Mouse (Mus musculus): Measurements from ENCODE around the gene Kcne3. TPM values are rescaled to one million over a fixed set of nuclear protein-coding genes. Genes with fewer than 3 reads are reported as not detected.

The Kcne3 gene
- polyA plus RNA-seq, 1 experiment from 2014 or later: 1.8 TPM

Other genes starting within 250 kb of the Kcne3 start
- 1.6 and 2.0 TPM in 2 replicates for gene Rnf169, start 196.1 kb upstream of the Kcne3 start, polyA plus RNA-seq (2015; fragmentation: Nextera tagmentation; extraction: Ambion mirVana)
- not detected in 2 replicates for gene Chrdl2, start 170.3 kb upstream of the Kcne3 start, polyA plus RNA-seq (2015; fragmentation: Nextera tagmentation; extraction: Ambion mirVana)
- gene Pold3, start 54.9 kb upstream of the Kcne3 start, polyA plus RNA-seq (2015; fragmentation: Nextera tagmentation; extraction: Ambion mirVana): 41.6 and 43.7 TPM in 2 replicates
- 4.2 and 5.4 TPM in 2 replicates for gene Lipt2, start 17.2 kb upstream of the Kcne3 start, polyA plus RNA-seq (2015; fragmentation: Nextera tagmentation; extraction: Ambion mirVana)
- gene Pgm2l1, start 50.9 kb downstream of the Kcne3 start, polyA plus RNA-seq (2015; fragmentation: Nextera tagmentation; extraction: Ambion mirVana): 1.4 and 1.8 TPM in 2 replicates
- 1.0 and 1.2 TPM in 2 replicates for gene P4ha3, start 109.0 kb downstream of the Kcne3 start, polyA plus RNA-seq (2015; fragmentation: Nextera tagmentation; extraction: Ambion mirVana)
- gene C2cd3, start 195.7 kb downstream of the Kcne3 start, polyA plus RNA-seq (2015; fragmentation: Nextera tagmentation; extraction: Ambion mirVana): 8.7 and 9.8 TPM in 2 replicates
- 24.1 and 32.7 TPM in 2 replicates for gene Ppme1, start 195.8 kb downstream of the Kcne3 start, polyA plus RNA-seq (2015; fragmentation: Nextera tagmentation; extraction: Ambion mirVana)

Measured in liver, embryonic 15.5 days (tissue).